Mouse (Mus musculus): ENCODE measurements around the gene Klra6. TPM values are rescaled to one million over a fixed set of nuclear protein-coding genes. Genes with fewer than 3 reads are reported as not detected.
"Not testable (repeated sequence)": the region's sequence is repeated elsewhere in the genome, so short reads cannot be mapped to it uniquely, and the experiment has no call there.

The Klra6 gene
- total RNA-seq (2021) = not detected
- long read RNA-seq, experiment 1 = 0 reads
- long read RNA-seq, experiment 2 = 0 reads

DNA sequence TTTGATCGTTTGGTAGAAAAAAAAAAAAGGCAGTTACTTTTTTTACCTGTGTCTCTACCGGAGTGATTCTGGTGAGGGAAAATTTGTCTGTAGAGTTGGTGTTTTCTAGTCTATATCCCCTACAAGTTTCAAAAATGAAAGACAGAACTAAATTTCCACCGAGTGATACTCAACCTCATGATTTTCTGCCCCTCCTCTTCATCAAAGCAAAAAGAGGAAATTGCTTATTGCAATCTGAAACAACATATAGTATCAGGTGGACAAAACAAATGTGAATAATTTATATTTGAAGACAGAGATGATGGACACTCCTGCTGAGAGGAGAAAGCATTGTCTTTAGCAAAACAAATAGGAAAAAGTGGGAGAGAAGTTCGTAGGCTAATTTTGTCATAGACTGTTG is at the start of gene Klra6:
Klra6 (minus strand) TSS at position 101 of the 400 bp plus-strand sequence.
- no peak for DNase-seq

DNA sequence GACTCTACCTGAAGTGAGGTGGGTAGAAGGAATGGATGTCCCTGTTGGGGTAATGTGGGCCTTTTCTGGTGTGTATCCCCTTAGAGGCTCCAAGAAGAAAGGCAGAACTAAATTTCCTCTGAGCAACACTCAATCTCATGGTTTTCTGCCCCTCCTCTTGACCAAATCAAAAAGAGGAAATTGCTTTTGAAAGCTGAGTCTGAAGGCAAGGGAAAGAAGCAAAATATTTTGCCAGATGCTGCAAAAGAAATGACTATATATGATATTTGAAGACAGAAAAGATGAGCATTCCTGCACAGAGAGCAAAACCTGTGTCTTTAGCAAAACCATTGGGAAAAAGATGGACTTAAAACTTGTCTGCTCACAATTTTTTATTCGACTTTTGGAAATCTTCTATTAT is 40.4 kb upstream of the Klra6 start, which contains the start of gene Klra4:
Klra4 (minus strand) TSS at position 101 of the 400 bp plus-strand sequence.
- DNase-seq = not testable (repeated sequence)

DNA sequence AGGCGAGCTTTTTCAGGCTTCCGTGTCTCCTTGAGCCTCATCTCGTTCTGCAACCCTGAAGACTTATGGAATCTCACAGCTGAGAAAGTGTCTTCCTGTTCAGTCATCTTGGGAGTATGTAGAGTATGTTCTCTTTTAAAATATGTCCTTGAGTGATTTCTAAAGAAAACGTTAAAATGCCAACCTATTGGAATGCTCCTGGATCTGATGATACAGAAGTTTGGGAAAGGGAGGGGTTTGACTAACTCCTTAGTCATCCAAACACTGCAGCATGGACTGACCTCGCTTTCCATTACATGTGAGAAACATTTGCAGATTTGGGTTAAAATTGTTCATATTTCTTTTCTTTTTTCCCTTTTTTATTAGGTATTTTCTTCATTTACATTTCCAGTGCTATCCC is 38.4 kb upstream of the Klra6 start:
- DNase-seq = no peak

- not testable (repeated sequence) for DNase-seq
Measured at GRCm38 (mm10) chr6:130035146-130035545, 8.4 kb upstream of the Klra6 start.

DNA sequence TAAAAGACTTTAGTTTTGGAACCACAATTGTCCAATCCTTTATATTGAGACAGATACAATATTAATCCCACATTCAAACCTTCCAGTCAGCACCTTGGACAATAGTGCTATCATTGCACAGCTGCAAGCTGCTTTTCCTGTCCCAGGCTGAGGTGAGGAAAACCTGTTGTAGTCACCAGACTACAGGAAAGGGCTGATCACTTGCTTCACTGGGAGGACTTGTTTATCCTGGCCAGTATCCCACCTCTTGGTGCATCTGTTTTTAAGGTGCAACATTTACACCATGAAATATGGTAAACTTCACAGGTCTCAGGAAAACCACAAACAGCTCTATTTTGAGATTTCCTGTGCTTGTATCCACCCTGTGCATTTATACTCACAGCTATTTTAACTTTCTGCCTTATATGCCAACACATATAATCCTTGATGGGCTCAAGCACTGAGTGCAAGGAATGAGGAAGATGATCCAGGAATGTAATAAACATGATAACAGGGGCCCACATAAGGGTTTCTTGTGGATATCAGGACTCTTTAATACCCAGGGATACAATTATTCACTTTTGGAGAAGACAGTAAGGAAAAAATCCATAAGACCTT is 4.8 kb upstream of the Klra6 start:
- not testable (repeated sequence) for DNase-seq

Other genes starting within 250 kb of the Klra6 start
- not detected for gene Gm156, start 242.7 kb downstream of the Klra6 start, total RNA-seq (2021)
- not detected for gene Gm17631, start 164.3 kb downstream of the Klra6 start, total RNA-seq (2021)
- under 1 TPM in 1 of 2 experiments, not detected in 1; 0.23 TPM for gene Klra17, start 150.3 kb downstream of the Klra6 start, total RNA-seq (2021)
- not detected for gene Klra5, start 109.3 kb downstream of the Klra6 start, total RNA-seq (2021)
- gene Klra4, start 40.3 kb upstream of the Klra6 start, total RNA-seq (2021) = not detected
- not detected for gene Klra8, start 102.9 kb upstream of the Klra6 start, total RNA-seq (2021)
- gene Klra9, start 166.2 kb upstream of the Klra6 start, total RNA-seq (2021) = not detected
- not detected for gene Klra7, start 206.4 kb upstream of the Klra6 start, total RNA-seq (2021)